Mouse (Mus musculus): ENCODE measurements around the gene Dgcr8. TPM values are rescaled to one million over a fixed set of nuclear protein-coding genes. Genes with fewer than 3 reads are reported as not detected.

Dgcr8 gene
- polyA plus RNA-seq, 1 experiment from 2014 or later, result 40.0 TPM

MicroRNAs encoded within 50 kb of the gene (microRNA counts, 519-probe panel; counts per million panel counts)
- microRNA mmu-miR-1306, result not detected
- 4,454 counts per million, percentile 35 among the panel's probes with 10 or more counts for microRNA mmu-miR-185

Small RNAs within 50 kb of the gene (microRNA-seq; reads per million reads assigned to microRNA genes)
- gene Gm24572 (1.2 reads per million), gene Mir1306 (323 reads per million, percentile 68 among the genes with 10 or more reads in this experiment), gene Mir185 (522 reads per million, percentile 73 among the genes with 10 or more reads in this experiment)

Other genes starting within 250 kb of the Dgcr8 start
- gene Dgcr6, start 236.4 kb downstream of the Dgcr8 start, polyA plus RNA-seq (2014; fragmentation: Nextera tagmentation; extraction: Ambion mirVana), result 157 and 187 TPM in 2 replicates
- gene Prodh, start 199.0 kb downstream of the Dgcr8 start, polyA plus RNA-seq (2014; fragmentation: Nextera tagmentation; extraction: Ambion mirVana), result 3.3 and 4.0 TPM in 2 replicates
- gene Rtn4r, start 161.6 kb downstream of the Dgcr8 start, polyA plus RNA-seq (2014; fragmentation: Nextera tagmentation; extraction: Ambion mirVana), result 18.6 and 28.6 TPM in 2 replicates
- not detected in 2 replicates for gene Ccdc188, start 71.4 kb downstream of the Dgcr8 start, polyA plus RNA-seq (2014; fragmentation: Nextera tagmentation; extraction: Ambion mirVana)
- 13.8 and 13.9 TPM in 2 replicates for gene Zdhhc8, start 54.1 kb downstream of the Dgcr8 start, polyA plus RNA-seq (2014; fragmentation: Nextera tagmentation; extraction: Ambion mirVana)
- 80.2 and 81.3 TPM in 2 replicates for gene Trmt2a, start 40.6 kb downstream of the Dgcr8 start, polyA plus RNA-seq (2014; fragmentation: Nextera tagmentation; extraction: Ambion mirVana)
- 451 and 457 TPM in 2 replicates for gene Ranbp1, start 40.5 kb downstream of the Dgcr8 start, polyA plus RNA-seq (2014; fragmentation: Nextera tagmentation; extraction: Ambion mirVana)
- 0.86 and 3.3 TPM in 2 replicates for gene Gm49776, start 30.9 kb downstream of the Dgcr8 start, polyA plus RNA-seq (2014; fragmentation: Nextera tagmentation; extraction: Ambion mirVana)
- gene Tango2, start 58.9 kb upstream of the Dgcr8 start, polyA plus RNA-seq (2014; fragmentation: Nextera tagmentation; extraction: Ambion mirVana), result 70.0 TPM in 2 replicates
- gene Arvcf, start 58.9 kb upstream of the Dgcr8 start, polyA plus RNA-seq (2014; fragmentation: Nextera tagmentation; extraction: Ambion mirVana), result 70.2 and 70.4 TPM in 2 replicates
- gene Txnrd2, start 137.1 kb upstream of the Dgcr8 start, polyA plus RNA-seq (2014; fragmentation: Nextera tagmentation; extraction: Ambion mirVana), result 24.9 and 28.7 TPM in 2 replicates
- gene Comt, start 137.6 kb upstream of the Dgcr8 start, polyA plus RNA-seq (2014; fragmentation: Nextera tagmentation; extraction: Ambion mirVana), result 79.9 and 81.3 TPM in 2 replicates
- gene Gnb1l, start 209.5 kb upstream of the Dgcr8 start, polyA plus RNA-seq (2014; fragmentation: Nextera tagmentation; extraction: Ambion mirVana), result 14.8 and 15.9 TPM in 2 replicates
- 3.6 and 4.1 TPM in 2 replicates for gene Rtl10, start 209.7 kb upstream of the Dgcr8 start, polyA plus RNA-seq (2014; fragmentation: Nextera tagmentation; extraction: Ambion mirVana)